Mouse (Mus musculus): ENCODE results near the gene Nsa2.

Nsa2 gene

GRCm38 (mm10) chr13:97086316-97086715 is 51.4 kb downstream of the Nsa2 start:
- no peak for DNase-seq

DNA sequence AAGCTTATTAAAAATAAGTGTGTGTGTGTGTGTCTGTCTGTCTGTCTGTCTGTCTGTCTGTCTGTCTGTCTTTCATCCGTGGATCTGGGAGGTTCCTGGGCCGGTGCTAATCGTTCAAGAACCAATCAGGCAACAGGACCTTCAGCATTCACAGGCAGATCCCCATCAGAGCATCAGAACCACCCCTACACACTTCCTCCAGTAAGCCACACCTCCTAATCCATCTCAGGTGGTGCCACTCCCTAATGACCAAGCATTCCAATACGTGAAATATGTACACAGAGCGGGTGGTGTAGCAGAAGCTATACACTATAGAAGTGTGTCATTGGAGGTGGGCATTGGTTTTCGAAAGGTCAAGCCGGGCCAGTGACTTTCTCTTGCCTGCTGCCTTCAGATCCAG is 55.3 kb downstream of the Nsa2 start:
- no peak for DNase-seq

DNA sequence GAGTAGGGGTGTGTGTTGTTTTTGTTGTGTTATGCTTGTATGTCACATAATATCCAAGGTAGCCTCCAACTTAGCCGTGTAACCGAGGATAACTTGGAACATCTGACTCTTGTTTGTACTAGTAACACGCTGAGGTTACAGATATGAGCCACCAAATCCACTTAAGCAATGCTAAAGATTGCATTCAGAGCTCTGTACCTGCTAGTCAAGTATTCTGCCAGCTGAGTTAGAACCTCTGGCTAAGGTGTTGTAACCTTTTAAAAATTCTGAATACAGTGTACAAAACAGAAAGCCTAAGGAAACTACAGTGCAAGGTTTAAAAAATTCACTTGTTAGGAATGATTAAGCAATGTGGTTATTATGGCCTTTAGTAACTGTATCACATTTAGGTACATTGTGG is 57.1 kb downstream of the Nsa2 start:
- no peak for DNase-seq

- peak; percentile 54 to 72 for DNase-seq
Measured at GRCm38 (mm10) chr13:97080201-97080600, 57.5 kb downstream of the Nsa2 start.

Data from cerebellum, adult 18-20 months (tissue).